Mouse (Mus musculus): ENCODE data around the gene Ecm1.

Gene Ecm1

DNA sequence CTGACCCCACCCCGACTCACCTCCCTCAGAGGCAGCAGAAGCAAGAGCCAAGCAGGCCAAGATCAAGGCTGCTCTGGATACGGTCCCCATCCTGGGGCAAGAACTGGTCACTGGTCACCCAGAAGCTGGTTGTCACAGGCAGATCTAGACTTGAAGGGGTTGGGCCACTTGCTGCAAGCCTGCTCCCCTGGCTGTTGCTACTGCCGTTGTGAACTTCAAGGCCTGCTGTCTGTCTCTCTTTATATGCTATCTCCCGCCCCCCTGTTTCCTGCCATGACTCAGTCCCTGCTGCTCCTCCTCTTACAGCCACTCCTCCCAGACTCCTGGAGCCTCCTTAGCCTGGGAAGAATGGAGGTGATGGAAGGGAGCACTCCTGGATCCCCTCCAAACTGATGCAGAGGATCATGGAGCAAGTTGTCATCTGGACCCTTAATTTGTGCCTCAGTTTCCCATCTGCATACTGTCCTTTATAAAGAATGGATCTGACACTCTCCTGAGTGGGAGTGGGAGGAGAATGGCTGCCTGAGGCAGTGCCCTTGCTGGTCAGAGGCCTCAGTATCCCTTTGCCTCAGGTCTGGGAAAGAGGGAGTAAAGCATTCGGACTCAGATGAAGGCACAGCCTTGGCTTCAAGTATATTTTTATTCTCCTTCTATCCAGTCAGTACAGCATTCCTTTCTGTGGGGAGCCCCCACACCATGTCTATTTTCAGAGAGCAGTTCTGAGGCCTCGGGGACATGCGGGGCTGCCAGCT lies at the start of gene Ecm1:
Gene Ecm1 (minus strand): TSS at position 217 of the 752 bp plus-strand sequence.
- peak; percentile 46 for DNase-seq (ENCODE audit: low spot score)

DNA sequence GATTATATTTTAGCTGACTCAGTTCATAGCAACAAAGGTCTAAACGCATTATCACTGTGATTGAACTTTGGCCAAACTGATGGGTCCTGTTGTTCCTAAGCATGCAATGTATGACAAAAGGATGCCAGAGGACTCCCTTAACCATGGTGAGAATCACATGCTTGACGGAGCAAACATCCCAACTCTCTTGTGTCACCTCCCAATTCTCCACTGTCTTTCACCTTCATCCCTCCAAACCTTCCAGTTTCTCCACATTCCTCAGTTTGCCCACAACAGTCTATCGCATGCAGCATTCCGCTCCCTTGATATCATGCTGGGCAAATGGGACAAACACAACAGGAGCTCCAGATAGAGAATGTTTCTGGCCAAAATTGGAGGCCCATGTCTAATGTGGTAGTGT lies 46.1 kb upstream of the Ecm1 start:
- no peak for DNase-seq (ENCODE audit: low spot score)

DNA sequence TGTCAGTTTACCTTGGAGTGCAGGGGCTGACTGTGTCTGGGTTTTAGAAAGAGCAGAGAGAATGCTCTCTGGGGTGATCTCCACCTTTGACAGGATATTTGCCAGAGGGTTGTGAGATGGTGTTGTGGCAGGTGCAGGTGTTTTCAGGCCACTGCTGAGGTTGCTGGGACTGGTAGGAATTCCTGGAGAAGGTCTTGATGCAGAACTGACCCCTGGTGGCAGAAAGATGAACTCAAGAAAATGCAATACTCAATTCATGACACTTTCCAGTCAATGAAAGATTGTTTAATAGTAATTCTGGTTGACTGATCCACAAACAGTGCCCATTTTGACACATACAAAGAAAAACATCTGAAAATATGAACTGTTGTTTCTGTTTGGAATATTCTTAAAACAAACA lies 32.6 kb upstream of the Ecm1 start:
- no peak for DNase-seq (ENCODE audit: low spot score)

DNA sequence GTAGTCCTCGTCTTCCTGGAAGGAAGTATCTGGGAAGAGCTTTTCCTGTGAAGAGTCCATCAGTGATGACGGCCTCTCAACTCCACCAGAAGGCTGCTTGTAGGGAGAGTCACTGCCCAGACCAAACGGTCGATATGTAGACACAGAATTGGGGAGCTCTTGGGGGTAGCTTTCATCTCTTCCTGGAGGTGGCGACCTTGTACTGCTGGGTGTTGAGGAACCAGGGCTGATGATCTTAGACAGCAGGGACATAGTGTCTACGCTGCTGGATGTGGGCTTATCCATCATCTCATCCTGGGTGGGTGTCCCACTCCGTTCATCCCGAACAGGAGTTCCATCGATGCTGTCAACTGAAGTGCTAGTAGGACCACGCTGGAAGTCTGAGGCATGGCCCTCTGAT lies 26.2 kb upstream of the Ecm1 start:
- no peak for DNase-seq (ENCODE audit: low spot score)

DNA sequence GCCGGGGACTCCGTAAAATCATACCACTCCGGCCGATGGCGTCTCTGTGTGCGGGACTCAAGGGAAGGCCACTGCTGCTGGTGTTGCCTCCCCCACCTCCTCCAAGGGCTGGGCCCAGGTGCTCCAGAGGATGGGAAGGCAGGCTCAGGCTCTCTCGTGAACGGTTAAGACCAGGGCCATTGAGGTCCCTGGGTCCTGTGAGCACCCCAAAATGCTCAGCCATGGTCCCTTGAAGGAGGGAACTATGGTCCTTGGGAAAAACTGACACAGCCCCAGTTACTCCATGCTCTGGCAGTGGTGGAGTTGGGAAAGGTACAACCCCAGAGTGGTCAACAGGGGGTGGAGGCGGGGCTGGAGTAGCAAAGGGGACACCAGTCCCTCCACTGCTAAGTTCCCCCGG lies 24.4 kb upstream of the Ecm1 start:
- no peak for DNase-seq (ENCODE audit: low spot score)

DNA sequence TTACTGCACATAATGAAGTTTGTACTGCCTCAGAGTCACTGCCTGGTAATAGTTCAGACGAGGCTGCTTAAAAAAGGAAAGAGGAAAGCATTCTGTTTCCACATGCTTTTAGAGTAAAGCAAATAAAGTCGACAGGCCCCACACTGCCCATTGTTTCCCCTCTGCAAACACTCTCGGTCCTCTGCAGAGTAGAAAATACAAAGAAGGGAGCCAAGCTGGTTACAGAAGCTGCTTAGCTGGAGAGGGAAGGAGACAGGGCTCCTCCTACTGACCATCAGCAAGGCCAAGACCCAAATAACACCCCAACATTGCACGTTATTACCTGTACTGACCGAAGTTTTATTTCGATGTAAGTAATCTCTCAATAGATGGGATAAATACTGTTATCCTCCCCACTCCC lies 23.6 kb upstream of the Ecm1 start:
- no peak for DNase-seq (ENCODE audit: low spot score)

DNA sequence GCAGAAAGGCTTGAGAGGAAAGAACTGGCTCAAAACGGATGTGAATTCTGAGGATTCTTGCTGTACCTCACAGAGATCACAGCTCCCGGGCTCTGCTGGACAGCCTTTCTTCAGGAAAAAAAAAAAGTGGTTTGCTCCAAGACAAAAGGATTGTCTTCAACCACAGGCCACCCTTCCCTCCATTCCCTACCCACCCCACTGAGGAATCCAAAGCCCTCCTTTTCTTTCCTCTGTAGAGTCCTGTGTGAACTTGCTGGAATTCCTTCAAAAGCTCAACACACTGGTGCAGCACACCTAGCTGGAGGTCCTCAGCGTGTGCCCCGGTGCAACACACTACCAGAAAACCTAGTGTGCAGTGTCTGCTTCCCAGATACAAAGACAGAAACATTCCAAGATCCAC lies 22.4 kb upstream of the Ecm1 start:
- no peak for DNase-seq (ENCODE audit: low spot score)

DNA sequence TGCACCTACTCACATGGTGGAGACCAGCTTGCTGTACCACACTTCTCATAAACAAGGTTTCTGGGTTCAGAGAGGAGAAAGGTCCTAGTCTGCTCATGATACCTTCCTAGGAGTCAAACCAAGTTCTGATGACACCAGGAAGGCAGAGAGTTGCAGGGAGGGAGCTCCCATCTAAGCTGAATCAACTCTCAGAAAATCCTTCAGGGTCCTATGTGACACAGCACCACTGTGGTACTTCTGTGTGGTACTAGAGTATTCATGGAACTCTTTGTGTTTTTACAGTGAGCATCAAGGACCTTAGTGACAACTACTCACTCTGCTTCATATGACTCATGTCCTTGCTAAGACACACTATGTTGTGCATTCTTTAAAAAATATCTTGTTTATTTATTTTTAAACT lies 21.3 kb upstream of the Ecm1 start:
- DNase-seq (ENCODE audit: low spot score), result no peak

DNA sequence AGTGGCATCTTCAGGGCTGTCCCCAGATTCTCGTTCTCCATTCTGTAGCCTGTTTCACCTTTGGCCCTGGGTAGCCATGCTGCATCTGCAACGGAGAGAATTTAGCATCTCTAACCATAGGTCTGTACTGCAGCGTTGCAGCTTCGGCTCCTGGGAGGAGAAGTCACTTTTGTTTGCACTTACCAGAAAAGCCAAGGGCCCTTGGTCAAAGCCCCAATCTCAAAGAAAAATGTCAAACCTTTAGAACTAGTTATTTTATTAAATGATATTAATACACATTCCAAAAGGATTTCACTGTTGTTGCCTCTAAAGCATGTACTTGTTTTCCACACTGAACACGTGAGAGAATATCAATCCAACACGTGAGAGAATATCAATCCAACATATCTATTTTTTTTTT lies 20.7 kb upstream of the Ecm1 start, which contains the start of gene Tars2:
Gene Tars2 (minus strand): TSS at position 101 of the 400 bp plus-strand sequence.
- no peak for DNase-seq (ENCODE audit: low spot score)

DNA sequence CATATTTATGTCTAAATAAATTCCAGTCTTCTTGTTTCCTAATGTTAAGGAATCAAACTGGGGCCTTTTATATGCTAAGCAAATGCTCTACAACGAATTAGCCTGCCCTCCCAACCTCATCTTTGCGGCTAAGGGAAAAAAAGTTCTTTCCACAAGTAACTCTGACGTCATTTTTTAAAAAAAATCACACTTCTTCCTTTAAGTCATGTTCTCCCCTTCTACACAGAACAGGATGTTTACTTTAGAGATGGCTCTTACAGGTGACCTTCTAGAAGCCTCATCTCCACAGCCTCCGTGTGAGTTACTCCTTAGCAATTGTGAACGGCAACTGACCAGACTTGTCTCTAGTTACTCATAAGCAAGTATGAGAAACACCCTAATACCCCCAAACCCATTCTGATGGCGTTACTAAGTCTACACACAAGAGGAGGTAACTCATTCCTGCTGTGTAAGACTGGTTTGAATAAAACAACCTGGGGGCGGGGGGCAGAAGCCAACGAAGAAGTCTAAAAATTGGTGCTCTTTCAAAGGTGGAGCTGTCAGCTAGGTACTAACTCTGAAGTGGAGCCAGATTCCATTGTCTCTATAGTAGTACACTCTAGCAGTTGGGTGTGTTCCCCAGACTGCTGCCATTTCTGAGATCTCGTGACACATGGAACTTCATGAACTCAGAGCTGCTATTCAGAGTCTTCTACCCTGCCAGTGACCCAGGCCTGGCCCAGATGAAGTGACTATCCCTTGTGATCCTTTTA lies 19.3 kb upstream of the Ecm1 start:
- no peak for DNase-seq (ENCODE audit: low spot score)

DNA sequence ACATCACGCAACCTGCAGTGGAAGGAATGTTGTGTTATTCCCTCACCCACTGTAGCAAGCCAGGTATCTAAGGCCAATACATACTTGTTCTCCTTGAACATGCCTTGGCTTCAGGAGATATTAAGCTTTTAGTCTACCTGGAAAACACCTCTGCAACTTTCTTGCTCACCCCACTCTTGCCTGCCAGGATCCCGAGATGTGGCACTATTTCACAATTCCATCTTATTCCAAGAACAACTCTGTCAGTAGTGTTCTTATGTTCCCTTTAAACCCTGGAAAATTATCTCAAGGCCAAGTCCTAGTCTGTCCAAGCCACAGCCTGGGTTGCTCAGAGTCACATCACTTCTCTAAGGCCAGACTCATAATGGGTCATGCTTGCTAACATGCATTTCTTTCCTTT lies 17.4 kb upstream of the Ecm1 start:
- DNase-seq (ENCODE audit: low spot score), result no peak

DNA sequence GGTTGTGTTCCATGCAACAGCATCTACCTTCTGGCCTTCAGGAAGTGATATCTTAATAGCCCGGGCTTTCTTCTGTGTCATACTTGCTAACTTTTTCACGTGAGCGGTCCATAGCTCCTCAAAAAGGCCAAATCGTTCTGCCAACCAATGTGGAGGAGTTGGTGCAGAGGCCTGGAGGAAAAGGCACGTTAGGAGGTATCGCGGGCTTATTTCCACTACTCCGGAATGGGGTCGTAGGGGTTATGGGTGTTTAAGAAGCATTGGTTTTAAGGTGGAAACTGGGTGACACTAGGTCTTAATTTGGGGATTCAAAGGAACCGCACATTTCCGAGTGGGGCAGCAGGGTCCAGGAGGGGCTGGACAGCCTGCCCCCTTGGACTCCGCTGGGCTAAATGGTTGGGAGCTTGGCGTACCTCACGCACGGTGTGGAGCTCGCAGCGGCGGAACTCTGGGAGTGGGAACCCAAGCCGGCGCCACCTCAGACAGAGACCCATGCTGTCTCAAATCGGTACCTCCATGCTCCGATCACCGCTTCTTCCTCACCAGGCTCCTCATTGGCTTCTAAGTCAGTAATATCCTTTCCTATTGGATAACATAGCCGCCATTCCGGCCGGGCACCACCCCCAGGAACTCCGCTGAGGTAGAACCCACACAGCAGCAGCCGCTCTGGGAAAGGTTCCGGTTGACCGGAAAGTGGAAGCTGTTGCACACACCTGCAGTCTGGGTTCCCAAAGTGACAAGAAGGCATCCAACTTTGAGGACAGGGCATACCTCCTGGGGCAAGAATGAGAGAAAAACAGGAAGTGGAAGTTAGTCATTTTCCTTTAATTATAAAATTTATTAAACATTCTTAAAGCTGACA lies 15.2 kb upstream of the Ecm1 start:
- peak; percentile 89 for DNase-seq (ENCODE audit: low spot score)

DNA sequence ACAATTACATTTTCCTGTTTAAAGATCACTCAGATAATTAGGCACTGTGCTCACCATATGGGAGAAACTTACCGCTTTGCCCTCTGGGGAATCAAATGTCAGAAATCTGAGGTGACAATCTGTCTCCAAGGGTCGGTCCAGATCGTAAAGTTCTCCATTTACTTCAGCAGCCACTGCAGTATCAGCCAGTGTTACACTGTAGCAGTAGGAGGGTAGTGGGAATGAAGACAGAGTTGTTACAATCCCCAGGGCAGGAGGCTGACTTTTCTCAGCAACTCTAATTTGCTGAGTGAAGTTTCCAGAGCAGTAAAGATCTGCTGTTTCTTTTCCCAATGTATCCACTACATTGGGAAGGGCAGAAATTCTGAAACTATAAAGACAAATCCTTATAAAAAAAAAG lies 13.6 kb upstream of the Ecm1 start:
- no peak for DNase-seq (ENCODE audit: low spot score)

DNA sequence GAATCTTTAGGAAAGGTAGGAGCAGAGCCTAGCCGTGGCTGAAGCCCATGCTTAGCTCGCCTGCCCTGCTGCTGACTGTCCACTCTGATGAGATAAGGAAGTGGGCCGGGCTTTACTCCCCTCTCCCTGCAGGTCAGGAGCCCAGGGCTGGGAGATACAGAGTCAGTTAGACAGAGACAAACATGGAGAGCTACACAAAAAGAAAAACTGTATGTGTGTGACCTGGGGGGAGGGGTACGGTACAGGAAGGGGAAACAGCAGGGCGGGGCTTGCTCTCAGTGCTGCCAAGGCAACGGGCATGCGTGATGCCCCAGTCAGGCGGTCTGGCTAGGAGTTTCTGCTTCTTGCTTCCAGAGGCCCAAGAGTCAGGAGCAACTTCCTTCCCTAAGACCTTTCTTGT lies 1.0 kb upstream of the Ecm1 start:
- no peak for DNase-seq (ENCODE audit: low spot score)

DNA sequence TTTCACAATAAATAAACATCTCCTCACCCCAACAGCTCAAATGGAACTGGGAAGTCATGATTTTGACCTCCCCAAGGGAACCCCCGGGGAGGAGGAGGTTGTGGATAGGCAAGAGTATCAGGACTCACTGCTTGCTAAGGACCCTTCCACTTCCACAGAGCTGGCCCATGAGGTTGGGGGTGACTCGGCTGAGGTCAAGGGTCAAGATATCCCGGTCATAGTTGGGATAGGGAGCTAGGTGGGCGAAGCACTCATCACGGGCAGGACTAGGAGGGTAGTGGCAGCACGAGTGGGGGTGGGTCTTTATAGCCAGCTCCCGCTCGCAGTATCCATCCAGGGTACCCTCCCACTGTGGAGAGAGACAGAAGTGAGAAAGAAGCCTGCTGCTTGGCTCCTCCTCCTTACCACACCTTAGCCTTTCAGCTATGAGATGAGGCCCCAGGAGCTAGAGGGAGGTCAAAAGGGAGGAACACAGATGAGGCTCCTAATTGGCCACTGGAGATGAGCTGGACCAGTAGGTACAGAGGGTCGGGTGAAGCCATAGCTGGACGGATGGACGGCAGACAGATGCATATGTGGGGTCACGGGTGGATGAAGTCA lies 4.2 kb downstream of the Ecm1 start:
- DNase-seq (ENCODE audit: low spot score), result no peak

DNA sequence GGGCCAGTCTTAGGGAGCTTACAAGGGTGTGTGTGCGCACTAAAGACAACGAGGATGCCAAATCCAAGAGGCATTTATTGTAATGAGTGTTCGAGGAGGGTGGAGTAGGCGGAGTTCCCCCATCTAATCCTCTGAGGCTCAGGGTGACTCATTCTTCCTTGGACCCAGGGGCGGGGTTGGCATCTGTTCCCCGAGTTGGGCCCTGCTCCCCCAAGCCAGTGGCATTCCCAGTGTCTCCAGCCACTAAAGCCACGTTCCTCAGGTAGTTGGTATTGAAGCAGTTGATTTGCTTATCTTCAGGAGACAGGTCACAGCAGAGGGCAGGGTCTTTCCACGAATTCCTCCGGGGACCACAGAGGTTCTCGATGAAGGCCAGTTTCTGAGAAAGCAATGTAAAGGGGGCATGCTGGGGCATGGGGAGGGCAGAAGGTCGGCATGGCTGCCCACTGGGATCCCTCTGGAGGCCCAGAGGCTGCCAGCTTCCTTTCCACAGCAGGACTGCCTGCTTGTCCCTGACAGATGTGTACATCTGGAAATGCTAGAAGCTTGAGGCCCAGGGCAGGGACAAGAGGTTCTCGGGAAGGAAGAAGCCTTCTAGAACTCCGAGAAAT lies 5.2 kb downstream of the Ecm1 start:
- no peak for DNase-seq (ENCODE audit: low spot score)

DNA sequence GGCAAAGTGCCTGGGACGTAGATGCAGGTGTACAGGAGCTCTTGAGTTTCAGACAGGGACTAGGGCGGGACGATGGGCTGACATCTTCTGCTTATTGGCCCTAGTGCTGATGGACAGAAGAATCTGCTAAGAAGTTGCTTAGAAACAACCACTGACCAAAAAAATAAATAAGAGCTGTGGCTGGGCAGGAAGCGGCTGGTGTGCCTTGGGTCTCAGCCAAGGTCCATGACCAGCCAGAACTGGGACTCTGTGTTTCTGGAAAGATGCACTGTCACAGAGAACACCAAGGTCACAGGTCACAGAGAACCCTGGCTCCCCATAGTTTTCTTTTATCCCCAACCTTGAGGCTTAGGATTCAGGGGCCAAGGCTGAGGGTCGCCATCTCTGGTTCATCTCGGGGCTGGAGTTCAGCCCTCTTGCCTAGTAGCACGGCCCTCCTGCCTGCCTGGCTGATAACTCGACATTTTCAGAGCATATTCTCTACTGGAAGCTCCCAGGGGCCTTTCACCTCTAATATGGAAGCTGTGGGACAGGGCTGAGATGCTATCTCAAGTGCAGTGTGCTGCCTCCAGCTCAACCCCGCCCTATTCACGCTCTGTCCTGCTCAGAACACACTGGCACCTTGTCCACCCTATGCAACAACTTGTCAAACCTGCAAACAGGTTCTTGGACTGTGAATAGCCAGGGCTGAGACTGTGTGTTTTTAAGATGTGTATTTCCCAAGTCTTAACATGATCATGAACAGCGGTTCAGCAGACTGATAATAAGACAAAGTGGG lies 6.4 kb downstream of the Ecm1 start:
- DNase-seq (ENCODE audit: low spot score), result peak; percentile 48

DNA sequence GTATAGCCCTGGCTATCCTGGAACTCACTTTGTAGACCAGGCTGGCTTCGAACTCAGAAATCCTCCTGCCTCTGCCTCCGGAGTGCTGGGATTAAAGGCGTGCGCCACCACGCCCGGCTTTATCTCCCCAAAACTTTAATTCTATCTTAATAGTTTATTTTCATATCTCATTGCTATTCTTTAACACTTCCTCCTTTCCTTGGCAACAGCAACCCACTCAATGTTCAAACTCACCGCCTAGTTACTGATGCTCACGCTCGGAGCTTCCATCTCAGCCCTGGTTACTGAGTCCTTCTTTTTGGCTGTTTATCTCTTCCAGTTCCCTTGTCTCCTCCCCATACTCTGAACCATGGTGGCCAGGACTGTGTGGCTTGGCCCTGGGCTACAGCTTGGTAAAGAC lies 7.1 kb downstream of the Ecm1 start:
- no peak for DNase-seq (ENCODE audit: low spot score)

DNA sequence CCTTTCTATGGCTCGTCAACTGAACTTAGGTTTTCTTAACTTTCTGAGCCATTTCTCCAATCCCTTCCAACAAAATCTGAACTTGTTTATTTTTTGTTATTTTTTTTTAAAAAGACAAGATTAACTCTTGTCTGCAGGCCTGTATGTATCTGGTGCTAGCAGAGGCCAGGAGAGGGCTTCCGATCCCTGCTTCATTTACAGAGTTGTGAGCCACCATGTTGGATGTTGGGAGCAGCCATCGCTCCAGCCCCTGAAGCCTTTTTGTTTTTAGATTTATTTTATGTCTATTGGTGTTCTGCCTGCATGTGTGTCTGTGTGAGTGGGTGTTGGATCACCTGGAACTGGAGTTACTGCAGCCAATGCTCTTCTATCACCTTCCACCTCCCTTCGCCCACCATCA lies 7.6 kb downstream of the Ecm1 start:
- no peak for DNase-seq (ENCODE audit: low spot score)

DNA sequence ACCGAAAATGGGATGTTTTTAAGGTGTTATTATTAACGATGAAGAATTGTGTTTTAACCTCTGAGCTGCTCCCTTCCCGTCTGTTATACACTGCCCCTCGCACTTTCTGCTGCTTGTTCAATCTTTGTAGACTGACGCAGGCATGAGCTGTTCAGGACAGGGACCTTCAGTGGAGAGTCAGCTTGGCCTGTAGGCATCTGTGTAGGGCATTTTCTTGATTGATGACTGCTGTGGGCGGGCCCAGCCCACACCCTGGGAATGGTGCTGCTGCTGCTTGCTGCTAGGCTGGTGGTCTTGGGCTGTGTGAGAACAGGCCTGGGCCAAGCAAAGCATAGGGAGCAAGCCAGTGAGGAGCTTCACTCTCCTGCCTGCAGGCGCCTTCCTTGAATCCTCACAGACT lies 8.9 kb downstream of the Ecm1 start:
- no peak for DNase-seq (ENCODE audit: low spot score)

DNA sequence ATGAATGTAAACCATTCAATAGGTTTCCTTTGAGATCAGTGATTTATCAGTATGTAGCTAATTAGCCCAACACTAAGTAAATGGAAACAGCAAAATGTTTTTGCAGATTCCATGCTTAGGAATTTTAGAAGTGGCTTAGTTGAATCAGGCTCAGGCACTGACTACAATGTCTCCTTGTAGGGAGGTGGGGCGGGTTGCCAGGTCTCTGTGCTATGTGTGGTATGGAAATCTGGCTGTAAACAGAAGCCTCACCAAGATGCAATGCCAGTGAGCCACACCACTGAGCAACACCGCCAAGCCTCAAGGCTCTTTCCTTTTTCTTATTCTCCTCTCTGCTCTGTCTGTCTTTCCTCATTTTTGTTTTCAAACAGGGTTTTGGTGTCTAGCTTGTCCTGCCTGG lies 10.5 kb downstream of the Ecm1 start:
- DNase-seq (ENCODE audit: low spot score), result no peak
